Mouse (Mus musculus) CH12.LX (cell line): Measurements from ENCODE around the gene Hcrtr1. TPM values are rescaled to one million over a fixed set of nuclear protein-coding genes. Genes with fewer than 3 reads are reported as not detected.

Source experiments
- DNase-seq: peaks from one replicate; pipeline ENCODE4 v3.0.0-alpha.2; 2013; ENCODE audit errors: extremely low read depth
- H3K27ac ChIP-seq: 2 replicates; pipeline ENCODE4 v1.5.1; 2012; ENCODE audit warnings: low read depth, mild to moderate bottlenecking, control low read depth, moderate library complexity; ENCODE audit not compliant: insufficient read depth
- H3K27me3 ChIP-seq: replicated peaks from 2 replicates; pipeline ENCODE3; 2012; ENCODE audit warnings: inconsistent platforms
- H3K36me3 ChIP-seq, 2 experiments: replicated peaks in 1 of 2; 2 replicates each; pipeline versions ENCODE3 to v1.6.1; 2012; ENCODE audit warnings: inconsistent platforms in 1 of 2, low read length in 1 of 2, mild to moderate bottlenecking in 1 of 2, mixed read lengths in 1 of 2, moderate library complexity in 1 of 2; ENCODE audit not compliant: control insufficient read depth in 1 of 2, insufficient read depth in 1 of 2
- H3K4me1 ChIP-seq, 2 experiments: 2 replicates each; pipeline ENCODE4 v1.6.1; 2012; ENCODE audit warnings: inconsistent platforms in 1 of 2, moderate library complexity in 1 of 2; ENCODE audit not compliant: insufficient read depth in 2 of 2, control insufficient read depth in 1 of 2
- H3K4me2 ChIP-seq: 2 replicates; pipeline ENCODE4 v1.6.1; 2012; ENCODE audit warnings: low read depth, mild to moderate bottlenecking, control low read depth; ENCODE audit not compliant: poor library complexity, insufficient read depth, severe bottlenecking
- H3K4me3 ChIP-seq, 3 experiments: fragments of 150-350 bp in 1 of 3; sonication (generic) in 1 of 3; replicated peaks in 1 of 3; 2 replicates each; pipeline versions ENCODE3 to v1.5.1; 2011 to 2012; ENCODE audit warnings: low read depth in 2 of 3, low read length in 2 of 3, mild to moderate bottlenecking in 2 of 3, moderate library complexity in 2 of 3, control low read depth in 1 of 3, improper control_type of control experiment in 1 of 3, inconsistent platforms in 1 of 3, mixed read lengths in 1 of 3; ENCODE audit not compliant: poor library complexity in 1 of 3
- H3K79me2 ChIP-seq: replicated peaks from 2 replicates; pipeline ENCODE4 v1.6.1; 2012; ENCODE audit warnings: mild to moderate bottlenecking, moderate library complexity; ENCODE audit not compliant: control insufficient read depth, poor library complexity, insufficient read depth, severe bottlenecking; ENCODE audit errors: extremely low read depth
- H3K9ac ChIP-seq: 2 replicates; pipeline ENCODE4 v1.6.1; 2012; ENCODE audit warnings: low read depth, mild to moderate bottlenecking, control low read depth, moderate library complexity; ENCODE audit not compliant: insufficient read depth
- H3K9me3 ChIP-seq: replicated peaks from 2 replicates; pipeline ENCODE3; 2012; ENCODE audit warnings: low read length, inconsistent platforms, mixed read lengths
- BHLHE40 ChIP-seq: IDR thresholded peaks from 2 replicates; pipeline ENCODE4 v1.6.1; 2011; ENCODE audit warnings: mild to moderate bottlenecking, low read depth, low read length, improper control_type of control experiment
- CHD1 ChIP-seq: IDR thresholded peaks from 2 replicates; pipeline ENCODE4 v1.6.1; 2012; ENCODE audit warnings: low read depth, low read length, improper control_type of control experiment, inconsistent platforms
- CHD2 ChIP-seq: IDR thresholded peaks from 2 replicates; pipeline ENCODE4 v1.6.1; 2011; ENCODE audit warnings: low read length, improper control_type of control experiment
- CTCF ChIP-seq, 2 experiments: IDR thresholded peaks in 1 of 2; conservative IDR thresholded peaks in 1 of 2; 2 replicates each; pipeline ENCODE4 v1.5.1; 2011 to 2012; ENCODE audit warnings: low read depth in 2 of 2, low read length in 2 of 2, improper control_type of control experiment in 1 of 2, inconsistent platforms in 1 of 2, mild to moderate bottlenecking in 1 of 2, moderate library complexity in 1 of 2
- E2F4 ChIP-seq: IDR thresholded peaks from 2 replicates; pipeline ENCODE4 v1.6.1; 2011; ENCODE audit warnings: low read depth, low read length, improper control_type of control experiment; ENCODE audit not compliant: insufficient replicate concordance
- ETS1 ChIP-seq: conservative IDR thresholded peaks from 2 replicates; pipeline ENCODE4 v1.6.1; 2012; ENCODE audit warnings: low read depth, mild to moderate bottlenecking, inconsistent platforms, low read length, improper control_type of control experiment, moderate library complexity
- GABPA ChIP-seq: IDR thresholded peaks from 2 replicates; pipeline ENCODE4 v1.6.1; 2012; ENCODE audit warnings: low read depth, low read length, improper control_type of control experiment, inconsistent platforms; ENCODE audit not compliant: insufficient replicate concordance
- HCFC1 ChIP-seq: IDR thresholded peaks from 2 replicates; pipeline ENCODE4 v1.6.1; 2012; ENCODE audit warnings: low read depth, mild to moderate bottlenecking, inconsistent platforms, low read length, improper control_type of control experiment
- JUND ChIP-seq: conservative IDR thresholded peaks from 2 replicates; pipeline ENCODE4 v1.6.1; 2011; ENCODE audit warnings: low read depth, low read length, improper control_type of control experiment
- MEF2A ChIP-seq: IDR thresholded peaks from 2 replicates; pipeline ENCODE4 v1.6.1; 2014; ENCODE audit warnings: low read depth, mild to moderate bottlenecking, inconsistent platforms, low read length, improper control_type of control experiment, borderline replicate concordance
- MYC ChIP-seq: IDR thresholded peaks from 2 replicates; pipeline ENCODE4 v1.6.1; 2011; ENCODE audit warnings: low read depth, mild to moderate bottlenecking, improper control_type of control experiment, low read length
- NELFE ChIP-seq: IDR thresholded peaks from 2 replicates; pipeline ENCODE4 v1.6.1; 2011; ENCODE audit warnings: low read depth, low read length, improper control_type of control experiment
- PAX5 ChIP-seq: IDR thresholded peaks from 2 replicates; pipeline ENCODE4 v1.6.1; 2012; ENCODE audit warnings: low read length, inconsistent platforms, mixed read lengths
- RAD21 ChIP-seq: IDR thresholded peaks from 2 replicates; pipeline ENCODE4 v1.6.1; 2011; ENCODE audit warnings: low read depth, mild to moderate bottlenecking, low read length, improper control_type of control experiment, moderate library complexity
- RCOR1 ChIP-seq: conservative IDR thresholded peaks from 2 replicates; pipeline ENCODE4 v1.6.1; 2012; ENCODE audit warnings: low read depth, mild to moderate bottlenecking, inconsistent platforms, low read length, improper control_type of control experiment
- SMC3 ChIP-seq: IDR thresholded peaks from 2 replicates; pipeline ENCODE4 v1.6.1; 2011; ENCODE audit warnings: low read depth, low read length, improper control_type of control experiment
- UBTF ChIP-seq: IDR thresholded peaks from 2 replicates; pipeline ENCODE4 v1.6.1; 2012; ENCODE audit warnings: low read depth, mild to moderate bottlenecking, inconsistent platforms, low read length, improper control_type of control experiment, moderate library complexity
- USF1 ChIP-seq: IDR thresholded peaks from 2 replicates; pipeline ENCODE4 v1.6.1; 2014; ENCODE audit warnings: low read depth, mild to moderate bottlenecking, inconsistent platforms, low read length, improper control_type of control experiment
- USF2 ChIP-seq: conservative IDR thresholded peaks from 2 replicates; pipeline ENCODE4 v1.6.1; 2011; ENCODE audit warnings: low read depth, low read length, improper control_type of control experiment
- ZMIZ1 ChIP-seq: IDR thresholded peaks from 2 replicates; pipeline ENCODE4 v1.6.1; 2012; ENCODE audit warnings: low read depth, mild to moderate bottlenecking, inconsistent platforms, low read length, improper control_type of control experiment
- dilution Hi-C: fragments of 300-500 bp; cut with MboI; formaldehyde crosslinking; loops from 2 replicates; pipeline ENCODE4 v1.14.3; 2020; ENCODE audit warnings: low sequenced_read_pairs; ENCODE audit not compliant: extremely low pct_unique_long_range_greater_than_20kb, extremely low pct_ligation_motif_present
- in situ Hi-C: fragments of 300-500 bp; cut with MboI; formaldehyde crosslinking; loops from 3 replicates; pipeline ENCODE4 v1.14.3; 2019; ENCODE audit warnings: low sequenced_read_pairs, low pct_ligation_motif_present, low pct_unique_long_range_greater_than_20kb, mixed read lengths
- polyA plus RNA-seq: library from polyadenylated mRNA; unstranded; fragments of >175 nt; gene quantifications from 2 replicates; pipeline ENCODE4 v1.2.1, GENCODE M21; 2012; ENCODE audit warnings: low read depth; ENCODE audit not compliant: insufficient read length
- total RNA-seq, 2 experiments: library from RNA; depleted of rRNA; stranded (reverse); fragments of 300-350 nt in 1 of 2; fragments of >200 nt in 1 of 2; gene quantifications; 2 replicates each; pipeline ENCODE4 v1.2.3; 2012 to 2014

The Hcrtr1 gene
- total and polyA plus RNA-seq, 3 experiments = not detected

GRCm38 (mm10) chr4:130138441-130139213, 532 bp downstream of the Hcrtr1 start:
- peak; percentile 40 to 65 for TF ChIP-seq CTCF (conservative IDR thresholded peaks at IDR 0.05 in 1 of 2, IDR thresholded peaks at IDR 0.05 in 1 of 2; ENCODE audit: low read depth in 2 of 2, low read length in 2 of 2)
- no peak for TF ChIP-seq HCFC1
- peak; percentile 64 for TF ChIP-seq SMC3
- TF ChIP-seq RAD21 = peak; percentile 21
- dilution Hi-C loops = no loop called here
- H3K27me3 ChIP-seq = peaks cover 94% of the 10 kb centered on the region
- no peaks in the 10 kb centered on the region for H3K79me2 ChIP-seq
- no peak overlapping the region for H3K27ac ChIP-seq
- peak; percentile 21 for DNase-seq
- H3K4me3 ChIP-seq = no peak overlapping the region
- no peak overlapping the region for H3K9ac ChIP-seq
- H3K36me3 ChIP-seq = no peaks in the 10 kb centered on the region
- no peaks in the 10 kb centered on the region; a peak in 1 of 4 replicates for H3K4me1 ChIP-seq
- in situ Hi-C loops = no loop called here
- H3K9me3 ChIP-seq = no peaks in the 10 kb centered on the region
- H3K4me2 ChIP-seq = 0 out of 2 replicates have a peak overlapping the region, but pooled peaks have one; percentile 4

- H3K27me3 ChIP-seq = peaks cover 69% of the 10 kb centered on the region
- dilution Hi-C loops (no loop called here), in situ Hi-C loops (no loop called here)
Observed at GRCm38 (mm10) chr4:130133399-130133798, 5.8 kb downstream of the Hcrtr1 start.

More at GRCm38 (mm10) chr4:130133399-130133798, 5.8 kb downstream of the Hcrtr1 start:
- Histone ChIP-seq H3K4me2 (no peak overlapping the region), H3K9me3 (no peaks in the 10 kb centered on the region)
- TF ChIP-seq RCOR1 = no peak
- no peak for TF ChIP-seq SMC3
- TF ChIP-seq BHLHE40 = no peak
- no peak for TF ChIP-seq CTCF (conservative IDR thresholded peaks at IDR 0.05 in 1 of 2, IDR thresholded peaks at IDR 0.05 in 1 of 2; ENCODE audit: low read depth in 2 of 2, low read length in 2 of 2)
- no peak for TF ChIP-seq UBTF
- no peak for TF ChIP-seq USF1
- no peak for TF ChIP-seq ZMIZ1
- TF ChIP-seq ETS1 = no peak
- no peak for TF ChIP-seq MYC
- TF ChIP-seq MEF2A = no peak
- TF ChIP-seq CHD1 = no peak
- TF ChIP-seq USF2 = no peak
- no peak for TF ChIP-seq JUND
- TF ChIP-seq CHD2 = no peak
- TF ChIP-seq E2F4 = no peak
- TF ChIP-seq NELFE = no peak
- TF ChIP-seq PAX5 = no peak
- TF ChIP-seq GABPA = no peak
- TF ChIP-seq RAD21 = no peak
- TF ChIP-seq, all 38 proteins: peak for 0
- Histone ChIP-seq H3K79me2 (no peaks in the 10 kb centered on the region), H3K4me1 (no peaks in the 10 kb centered on the region), H3K9ac (no peak overlapping the region), H3K27ac (no peak overlapping the region), H3K4me3 (no peak overlapping the region), H3K36me3 (peaks cover 0 to 2% of the 10 kb centered on the region in 2 experiments)
- DNase-seq = no peak
